Mouse (Mus musculus): ENCODE results near the gene Six1. TPM values are rescaled to one million over a fixed set of nuclear protein-coding genes. Genes with fewer than 3 reads are reported as not detected.

The Six1 gene
- polyA plus RNA-seq, 1 experiment from 2014 or later = 0.02 TPM

GRCm38 (mm10) chr12:73047576-73047975, 6.1 kb downstream of the Six1 start:
- ATAC-seq (ENCODE audit: low FRiP score, low TSS enrichment) = no peak
- H3K9ac ChIP-seq (ENCODE audit: low read length) = no peak overlapping the region
- DNase-seq (ENCODE audit: low spot score) = no peak

GRCm38 (mm10) chr12:73046607-73047180, 7.0 kb downstream of the Six1 start:
- WGBS = under 1% methylated on average over 38 of the region's 38 CpGs
- peaks cover 22% of the 10 kb centered on the region for H3K27me3 ChIP-seq (ENCODE audit: control insufficient read depth, insufficient read depth, low read length)
- DNase-seq (ENCODE audit: low spot score) = peak; percentile 77
- TF ChIP-seq CTCF (IDR thresholded peaks at IDR 0.05; ENCODE audit: low read depth) (0 out of 2 replicates have a peak, but pooled peaks have one; percentile 21), EP300 (optimal IDR thresholded peaks at IDR 0.05) (no peak)
- peak overlapping the region; percentile 66 for H3K4me2 ChIP-seq (replicated peaks; ENCODE audit: low read depth)
- H3K9ac ChIP-seq (ENCODE audit: low read length) = no peak overlapping the region
- H3K4me1 ChIP-seq (replicated peaks; ENCODE audit: control insufficient read depth, insufficient read depth) = 0 out of 2 replicates have a peak, but pooled peaks cover 4% of the 10 kb centered on the region
- ATAC-seq (ENCODE audit: low FRiP score, low TSS enrichment) = peak; percentile 74
- no peak overlapping the region for H3K27ac ChIP-seq (replicated peaks)
- H3K36me3 ChIP-seq (ENCODE audit: control insufficient read depth, insufficient read depth, low read length) = no peaks in the 10 kb centered on the region
- peak overlapping the region; percentile 42 for H3K4me3 ChIP-seq (ENCODE audit: low read depth, low read length)
- no peaks in the 10 kb centered on the region for H3K9me3 ChIP-seq (ENCODE audit: control insufficient read depth, low read length)

More at GRCm38 (mm10) chr12:73047576-73047975, 6.1 kb downstream of the Six1 start:
- no peak overlapping the region for H3K4me2 ChIP-seq (replicated peaks; ENCODE audit: low read depth)
- no peaks in the 10 kb centered on the region for H3K36me3 ChIP-seq (ENCODE audit: control insufficient read depth, insufficient read depth, low read length)
- TF ChIP-seq CTCF (IDR thresholded peaks at IDR 0.05; ENCODE audit: low read depth) (no peak), EP300 (optimal IDR thresholded peaks at IDR 0.05) (no peak)
- WGBS = 7% methylated on average over 2 of the region's 2 CpGs
- 0 out of 2 replicates have a peak, but pooled peaks cover 4% of the 10 kb centered on the region for H3K4me1 ChIP-seq (replicated peaks; ENCODE audit: control insufficient read depth, insufficient read depth)
- no peak overlapping the region for H3K27ac ChIP-seq (replicated peaks)
- H3K4me3 ChIP-seq (ENCODE audit: low read depth, low read length) = no peak overlapping the region
- H3K27me3 ChIP-seq (ENCODE audit: control insufficient read depth, insufficient read depth, low read length) = peaks cover 26% of the 10 kb centered on the region
- H3K9me3 ChIP-seq (ENCODE audit: control insufficient read depth, low read length) = no peaks in the 10 kb centered on the region

DNA sequence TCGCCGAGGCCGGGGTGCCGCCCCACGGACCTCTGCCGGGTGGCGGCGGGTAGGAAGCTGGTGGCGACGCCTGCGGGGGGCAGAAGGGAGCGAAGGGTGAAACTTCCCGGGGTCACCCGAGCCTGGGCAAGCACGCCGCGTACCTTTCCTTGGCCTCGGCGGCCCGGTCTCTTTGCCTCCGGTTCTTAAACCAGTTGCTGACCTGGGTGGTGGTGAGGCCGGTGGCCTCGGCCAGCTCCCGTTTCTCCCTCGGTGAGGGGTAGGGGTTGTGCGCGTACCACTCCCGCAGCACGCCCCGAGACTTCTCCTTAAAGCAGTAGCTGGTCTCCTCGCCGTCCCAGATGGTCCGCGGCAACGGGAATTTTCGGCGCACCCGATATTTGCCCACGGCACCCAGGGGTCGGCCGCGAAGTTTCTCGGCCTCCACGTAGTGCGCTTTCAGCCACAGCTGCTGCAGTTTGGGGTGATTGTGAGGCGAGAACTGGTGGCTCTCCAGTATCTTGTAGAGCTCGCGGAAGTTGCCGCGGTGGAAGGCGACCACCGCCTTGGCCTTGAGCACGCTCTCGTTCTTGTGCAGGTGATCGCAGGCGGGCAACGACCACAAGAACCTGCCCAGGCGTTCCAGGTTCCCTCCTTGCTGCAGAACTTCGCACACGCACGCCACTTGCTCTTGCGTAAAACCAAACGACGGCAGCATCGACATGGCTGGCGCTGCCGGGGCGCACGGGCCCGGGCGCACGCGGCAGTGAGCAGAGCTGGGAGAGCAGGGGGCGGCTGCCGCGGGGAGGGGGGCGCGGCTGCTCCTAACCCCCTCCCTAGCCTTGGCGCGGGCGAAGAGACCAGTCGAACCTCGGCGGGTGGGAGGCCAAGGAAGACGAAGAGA, 7.7 kb downstream of the Six1 start:
- no peak for TF ChIP-seq EP300 (optimal IDR thresholded peaks at IDR 0.05)
- peak; percentile 5; the same call in 1 of the 2 replicates for TF ChIP-seq CTCF (IDR thresholded peaks at IDR 0.05; ENCODE audit: low read depth)
- H3K9ac ChIP-seq (ENCODE audit: low read length) = no peak overlapping the region
- peaks cover 19% of the 10 kb centered on the region for H3K27me3 ChIP-seq (ENCODE audit: control insufficient read depth, insufficient read depth, low read length)
- H3K36me3 ChIP-seq (ENCODE audit: control insufficient read depth, insufficient read depth, low read length) = no peaks in the 10 kb centered on the region
- peak overlapping the region; percentile 66 for H3K4me2 ChIP-seq (replicated peaks; ENCODE audit: low read depth)
- WGBS = 1% methylated on average over 83 of the region's 85 CpGs
- 0 out of 2 replicates have a peak, but pooled peaks cover 4% of the 10 kb centered on the region for H3K4me1 ChIP-seq (replicated peaks; ENCODE audit: control insufficient read depth, insufficient read depth)
- DNase-seq (ENCODE audit: low spot score) (no peak), ATAC-seq (ENCODE audit: low FRiP score, low TSS enrichment) (0 out of 2 replicates have a peak, but pooled peaks have one; percentile 11)
- no peak overlapping the region for H3K27ac ChIP-seq (replicated peaks)
- H3K9me3 ChIP-seq (ENCODE audit: control insufficient read depth, low read length) = no peaks in the 10 kb centered on the region
- H3K4me3 ChIP-seq (ENCODE audit: low read depth, low read length) = peak overlapping the region; percentile 42

- no peaks in the 10 kb centered on the region for H3K36me3 ChIP-seq (ENCODE audit: control insufficient read depth, insufficient read depth, low read length)
- peak overlapping the region; percentile 66 for H3K4me2 ChIP-seq (replicated peaks; ENCODE audit: low read depth)
- H3K4me3 ChIP-seq (ENCODE audit: low read depth, low read length) = peak overlapping the region; percentile 42
- H3K9ac ChIP-seq (ENCODE audit: low read length) = no peak overlapping the region
- H3K4me1 ChIP-seq (replicated peaks; ENCODE audit: control insufficient read depth, insufficient read depth) = 0 out of 2 replicates have a peak, but pooled peaks cover 4% of the 10 kb centered on the region
- ATAC-seq (ENCODE audit: low FRiP score, low TSS enrichment) = 0 out of 2 replicates have a peak, but pooled peaks have one; percentile 8
- no peaks in the 10 kb centered on the region for H3K9me3 ChIP-seq (ENCODE audit: control insufficient read depth, low read length)
- 1% methylated on average over 46 of the region's 46 CpGs for WGBS
- peaks cover 19% of the 10 kb centered on the region for H3K27me3 ChIP-seq (ENCODE audit: control insufficient read depth, insufficient read depth, low read length)
- TF ChIP-seq CTCF (IDR thresholded peaks at IDR 0.05; ENCODE audit: low read depth) (peak; percentile 18; the same call in 1 of the 2 replicates), EP300 (optimal IDR thresholded peaks at IDR 0.05) (no peak)
- peak; percentile 44 for DNase-seq (ENCODE audit: low spot score)
- no peak overlapping the region for H3K27ac ChIP-seq (replicated peaks)
Measured at GRCm38 (mm10) chr12:73045046-73045723, 8.5 kb downstream of the Six1 start.

DNA sequence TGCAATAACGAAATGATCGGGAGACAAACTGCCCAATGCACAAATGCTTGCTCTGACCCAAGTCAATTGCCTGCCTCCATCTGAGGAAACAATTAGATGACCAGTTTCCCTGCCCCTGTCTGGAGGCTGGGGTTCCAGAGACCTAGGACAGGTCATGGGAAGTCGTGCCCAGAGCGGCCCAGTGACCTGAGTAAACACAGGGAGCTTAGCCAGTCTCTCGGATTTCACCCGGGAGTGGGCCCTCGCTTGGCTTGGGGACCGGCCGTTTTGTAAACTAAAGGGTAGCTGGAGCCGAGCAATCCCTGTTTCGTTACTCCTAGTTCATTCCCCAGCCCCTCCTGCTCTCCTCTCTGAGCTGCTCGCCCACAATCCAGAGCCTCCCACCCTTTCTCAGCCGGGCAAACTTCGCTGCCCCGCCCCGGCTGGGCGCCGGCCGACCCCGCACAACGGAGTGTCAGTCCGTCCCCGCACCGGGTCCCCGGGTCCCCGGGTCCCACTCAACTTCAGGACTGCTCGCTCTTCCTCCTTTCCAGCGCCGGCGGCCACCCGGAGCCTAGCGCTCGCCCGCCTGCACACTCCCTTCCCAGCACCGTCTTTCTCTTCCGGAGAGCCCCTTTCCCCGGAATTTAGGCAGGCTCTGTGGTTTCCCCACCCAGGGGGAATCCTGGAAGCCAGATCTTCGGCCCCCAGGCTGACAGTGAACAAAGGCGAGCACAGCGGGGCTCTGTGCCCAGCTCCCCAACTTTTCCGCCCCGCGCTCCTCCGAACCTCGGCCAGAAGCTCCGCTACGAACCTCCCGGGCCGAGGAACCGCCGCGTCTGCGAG, 9.3 kb downstream of the Six1 start:
- H3K4me2 ChIP-seq (replicated peaks; ENCODE audit: low read depth) = peak overlapping the region; percentile 66
- H3K4me3 ChIP-seq (ENCODE audit: low read depth, low read length) = peak overlapping the region; percentile 42
- WGBS = under 1% methylated on average over 53 of the region's 53 CpGs
- peaks cover 23% of the 10 kb centered on the region for H3K27me3 ChIP-seq (ENCODE audit: control insufficient read depth, insufficient read depth, low read length)
- no peaks in the 10 kb centered on the region for H3K36me3 ChIP-seq (ENCODE audit: control insufficient read depth, insufficient read depth, low read length)
- H3K27ac ChIP-seq (replicated peaks) = no peak overlapping the region
- no peaks in the 10 kb centered on the region for H3K9me3 ChIP-seq (ENCODE audit: control insufficient read depth, low read length)
- DNase-seq (ENCODE audit: low spot score) (peak; percentile 45), ATAC-seq (ENCODE audit: low FRiP score, low TSS enrichment) (peak; percentile 8; the same call in 1 of the 2 replicates)
- no peak overlapping the region for H3K9ac ChIP-seq (ENCODE audit: low read length)
- TF ChIP-seq EP300 (optimal IDR thresholded peaks at IDR 0.05) (no peak), CTCF (IDR thresholded peaks at IDR 0.05; ENCODE audit: low read depth) (no peak)
- H3K4me1 ChIP-seq (replicated peaks; ENCODE audit: control insufficient read depth, insufficient read depth) = 0 out of 2 replicates have a peak, but pooled peaks cover 4% of the 10 kb centered on the region

Measured in stomach, postnatal 0 days (tissue).